Mouse (Mus musculus): ENCODE results near the gene Sec23a. TPM values are rescaled to one million over a fixed set of nuclear protein-coding genes. Genes with fewer than 3 reads are reported as not detected.
"Not testable (repeated sequence)": the region's sequence is repeated elsewhere in the genome, so short reads cannot be mapped to it uniquely, and the experiment has no call there.

Gene Sec23a
- polyA plus RNA-seq (2015; fragmentation: Nextera tagmentation; extraction: Ambion mirVana): 105 and 107 TPM in 2 replicates

DNA sequence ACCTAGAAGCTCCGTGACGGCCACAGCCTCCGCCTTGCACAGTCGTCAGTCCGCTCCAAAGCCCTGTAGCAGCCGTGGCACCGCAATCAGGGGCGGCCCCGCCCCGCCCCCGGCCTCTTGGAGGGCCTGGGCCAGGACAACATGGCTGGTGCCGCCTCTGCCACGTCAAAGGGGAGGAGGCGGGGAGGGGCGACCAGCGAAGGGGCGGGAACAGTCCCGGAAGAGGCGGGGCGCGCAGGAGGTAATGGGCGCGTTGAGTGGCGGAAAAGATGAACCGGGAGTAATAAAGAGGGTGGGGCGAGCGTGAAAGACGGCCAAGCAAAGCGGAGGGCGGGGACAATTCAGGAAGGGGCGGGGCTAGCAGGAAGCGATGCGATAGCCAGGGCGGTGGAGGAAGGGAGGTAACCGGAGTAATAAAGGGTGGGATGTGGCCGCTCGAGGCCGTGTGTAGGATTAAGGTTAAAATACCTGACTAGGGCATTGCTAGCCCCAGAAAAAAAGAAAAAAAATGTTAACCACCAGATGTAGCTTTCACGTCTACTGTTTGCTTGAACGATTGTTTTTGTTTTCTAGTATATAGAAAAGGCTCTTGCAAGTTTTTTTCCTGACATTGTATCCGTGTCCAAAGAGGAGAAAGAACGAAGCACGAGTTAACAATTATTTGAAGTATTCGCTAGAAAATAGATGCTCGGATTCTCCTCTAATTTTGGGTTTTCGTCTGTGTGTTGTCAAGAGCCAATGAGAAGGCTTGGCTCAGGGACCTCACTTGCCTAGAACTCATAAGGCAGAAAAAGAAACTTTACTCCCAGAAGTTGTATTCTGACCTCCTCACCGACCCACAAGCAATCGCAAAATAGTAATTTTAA is at the start of gene Sec23a:
Sec23a (minus strand) TSS at position 174 of the 866 bp plus-strand sequence.
- peaks cover 5% of the 10 kb centered on the region; the same call in 1 of the 2 replicates for H3K36me3 ChIP-seq
- no peaks in the 10 kb centered on the region for H3K27me3 ChIP-seq
- WGBS: under 1% methylated on average over 47 of the region's 48 CpGs
- H3K4me2 ChIP-seq: peak within 1 kb of the TSS; percentile 59
- ATAC-seq (ENCODE audit: insufficient number of reproducible peaks, low FRiP score, low TSS enrichment, low read depth): peak; percentile 97
- H3K4me3 ChIP-seq: peak within 1 kb of the TSS; percentile 89
- H3K9ac ChIP-seq: peak within 1 kb of the TSS; percentile 89
- H3K9me3 ChIP-seq: no peaks in the 10 kb centered on the region
- peak within 1 kb of the TSS; percentile 98 for H3K27ac ChIP-seq
- peaks cover 24% of the 10 kb centered on the region for H3K4me1 ChIP-seq

GRCm38 (mm10) chr12:59060993-59061595 is 49.3 kb upstream of the Sec23a start, which contains the start of gene Trappc6b:
Gene Trappc6b, minus strand, starts transcription at chr12:59061472.
- H3K4me1 ChIP-seq: peaks cover 10% of the 10 kb centered on the region
- WGBS: under 1% methylated on average over 48 of the region's 49 CpGs
- peak within 1 kb of the TSS; percentile 84 for H3K9ac ChIP-seq
- H3K27ac ChIP-seq: peak within 1 kb of the TSS; percentile 93
- peaks cover 23% of the 10 kb centered on the region for H3K36me3 ChIP-seq
- H3K4me2 ChIP-seq: peak within 1 kb of the TSS; percentile 57
- peak within 1 kb of the TSS; percentile 79 for H3K4me3 ChIP-seq
- ATAC-seq (ENCODE audit: insufficient number of reproducible peaks, low FRiP score, low TSS enrichment, low read depth): peak; percentile 91
- no peaks in the 10 kb centered on the region for H3K9me3 ChIP-seq
- no peaks in the 10 kb centered on the region for H3K27me3 ChIP-seq

GRCm38 (mm10) chr12:59060322-59060721 is 48.5 kb upstream of the Sec23a start:
- WGBS: 48% methylated on average over 4 of the region's 4 CpGs
- Histone ChIP-seq H3K27me3 (no peaks in the 10 kb centered on the region), H3K4me3 (peak overlapping the region; percentile 79), H3K4me2 (peak overlapping the region; percentile 57), H3K9ac (peak overlapping the region; percentile 84), H3K36me3 (peaks cover 25% of the 10 kb centered on the region), H3K4me1 (peaks cover 10% of the 10 kb centered on the region), H3K27ac (peak overlapping the region; percentile 93), H3K9me3 (no peaks in the 10 kb centered on the region)
- ATAC-seq (ENCODE audit: insufficient number of reproducible peaks, low FRiP score, low TSS enrichment, low read depth): no peak

DNA sequence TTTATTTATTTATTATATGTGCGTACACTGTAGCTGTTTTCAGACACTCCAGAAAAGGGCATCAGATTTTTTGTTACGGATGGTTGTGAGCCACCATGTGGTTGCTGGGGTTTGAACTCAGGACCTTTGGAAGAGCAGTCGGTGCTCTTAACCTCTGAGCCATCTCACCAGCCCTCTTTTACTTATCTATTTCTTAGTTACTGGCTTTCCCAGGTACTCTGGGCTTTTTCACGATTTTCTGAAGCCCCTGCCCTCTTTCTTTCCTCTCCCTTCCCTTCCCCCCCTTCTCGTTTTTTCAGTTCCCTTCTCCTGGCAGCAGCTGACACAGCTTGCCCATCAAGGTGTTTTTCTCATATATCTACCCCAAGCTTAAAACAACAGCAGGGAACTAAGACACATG is 46.4 kb upstream of the Sec23a start:
- H3K4me1 ChIP-seq; H3K4me2 ChIP-seq; H3K27me3 ChIP-seq; H3K4me3 ChIP-seq; H3K27ac ChIP-seq; ATAC-seq (ENCODE audit: insufficient number of reproducible peaks, low FRiP score, low TSS enrichment, low read depth); H3K9ac ChIP-seq; H3K9me3 ChIP-seq: not testable (repeated sequence)
- peaks cover 25% of the 10 kb centered on the region for H3K36me3 ChIP-seq
- WGBS: 88% methylated on average over 5 of the region's 5 CpGs

DNA sequence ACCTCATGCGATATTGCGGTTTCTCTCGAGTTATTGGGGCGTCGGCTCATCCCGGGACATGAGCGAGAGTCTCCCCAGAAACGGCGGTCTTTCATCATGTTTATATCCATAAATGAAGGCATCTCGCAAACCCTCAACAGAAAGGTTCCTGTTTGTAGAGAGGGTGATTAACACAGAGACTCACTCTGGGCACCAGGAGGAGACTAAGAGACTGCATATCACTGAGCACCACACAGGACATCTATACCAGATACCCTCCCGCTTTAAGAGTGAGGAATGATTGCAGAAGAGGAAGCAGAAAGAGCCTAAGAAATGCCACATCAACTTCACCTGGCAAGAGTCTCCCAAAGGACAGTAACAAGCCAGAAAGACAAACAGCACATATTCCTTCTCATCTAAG is 44.4 kb upstream of the Sec23a start:
- H3K27ac ChIP-seq: no peak overlapping the region
- H3K9me3 ChIP-seq: no peaks in the 10 kb centered on the region
- ATAC-seq (ENCODE audit: insufficient number of reproducible peaks, low FRiP score, low TSS enrichment, low read depth): no peak
- H3K27me3 ChIP-seq: no peaks in the 10 kb centered on the region
- peaks cover 33% of the 10 kb centered on the region for H3K36me3 ChIP-seq
- H3K9ac ChIP-seq: no peak overlapping the region
- 95% methylated on average over 11 of the region's 11 CpGs for WGBS
- H3K4me3 ChIP-seq: no peak overlapping the region
- H3K4me2 ChIP-seq: no peak overlapping the region
- peaks cover 10% of the 10 kb centered on the region for H3K4me1 ChIP-seq

DNA sequence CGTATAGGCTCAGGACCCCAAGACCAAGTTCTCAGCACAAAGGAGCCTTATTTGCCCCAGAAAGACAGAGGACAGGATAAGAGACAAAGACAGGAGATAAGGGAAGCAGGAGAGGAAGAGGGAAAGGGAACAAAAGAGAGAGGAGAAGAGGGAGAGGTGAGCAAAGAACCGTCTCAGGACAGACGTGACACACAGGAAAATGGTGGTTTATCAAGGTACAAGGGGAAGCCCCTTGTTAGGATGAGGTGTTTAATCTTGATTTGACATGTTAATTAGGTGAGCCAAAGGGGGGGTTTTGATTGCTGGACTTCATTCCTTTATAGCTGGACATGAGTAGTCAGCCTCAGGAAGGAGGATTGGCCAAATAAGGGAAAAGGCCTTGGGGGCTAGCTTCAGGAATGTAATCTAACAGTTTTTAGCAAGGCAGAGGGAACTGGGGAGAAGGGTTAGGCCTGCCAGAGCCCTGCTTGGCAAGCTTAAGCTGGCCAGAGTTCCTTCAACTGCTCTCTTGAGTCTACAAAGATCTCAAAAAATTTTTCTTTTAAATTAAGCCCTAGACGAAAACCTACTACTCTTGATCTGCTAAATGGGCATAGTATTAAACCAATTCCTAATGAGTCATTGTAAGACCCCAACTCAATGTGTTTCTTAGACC is 43.5 kb upstream of the Sec23a start:
- H3K9me3 ChIP-seq: no peaks in the 10 kb centered on the region
- ATAC-seq (ENCODE audit: insufficient number of reproducible peaks, low FRiP score, low TSS enrichment, low read depth): no peak
- WGBS: 85% methylated on average over 4 of the region's 4 CpGs
- H3K27ac ChIP-seq: no peak overlapping the region
- peaks cover 9% of the 10 kb centered on the region for H3K4me1 ChIP-seq
- no peaks in the 10 kb centered on the region for H3K27me3 ChIP-seq
- no peak overlapping the region for H3K4me3 ChIP-seq
- H3K9ac ChIP-seq: no peak overlapping the region
- H3K4me2 ChIP-seq: no peak overlapping the region
- peaks cover 35% of the 10 kb centered on the region for H3K36me3 ChIP-seq

- Histone ChIP-seq H3K4me1 (peaks cover under 1% of the 10 kb centered on the region; the same call in 1 of the 2 replicates), H3K4me2 (no peak overlapping the region), H3K27ac (no peak overlapping the region), H3K36me3 (peaks cover 43% of the 10 kb centered on the region), H3K9ac (no peak overlapping the region), H3K9me3 (no peaks in the 10 kb centered on the region), H3K4me3 (no peak overlapping the region), H3K27me3 (no peaks in the 10 kb centered on the region)
- no peak for ATAC-seq (ENCODE audit: insufficient number of reproducible peaks, low FRiP score, low TSS enrichment, low read depth)
Observed at GRCm38 (mm10) chr12:59053976-59054375, 42.2 kb upstream of the Sec23a start.

DNA sequence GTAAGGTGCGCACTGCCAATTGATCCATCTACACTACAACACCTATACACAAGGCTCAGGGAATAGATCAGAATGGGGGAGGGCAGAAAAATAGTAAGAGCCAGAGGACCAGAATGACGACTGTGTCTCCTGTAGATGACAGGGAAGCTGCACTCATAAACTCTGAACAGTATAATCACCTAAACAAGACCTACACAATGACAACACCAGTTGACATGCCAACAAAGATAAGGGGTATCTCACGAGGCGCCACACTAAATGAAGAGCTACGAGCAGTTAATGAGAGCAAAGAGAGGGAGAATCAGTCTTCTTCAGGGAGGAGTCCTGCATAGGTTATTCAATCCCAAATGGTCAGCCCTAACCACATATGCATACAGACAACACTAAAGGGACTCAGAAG is 41.3 kb upstream of the Sec23a start:
- no peak for ATAC-seq (ENCODE audit: insufficient number of reproducible peaks, low FRiP score, low TSS enrichment, low read depth)
- no peak overlapping the region for H3K4me3 ChIP-seq
- no peaks in the 10 kb centered on the region for H3K4me1 ChIP-seq
- 92% methylated on average over 5 of the region's 5 CpGs for WGBS
- peaks cover 41% of the 10 kb centered on the region for H3K36me3 ChIP-seq
- no peak overlapping the region for H3K4me2 ChIP-seq
- H3K9me3 ChIP-seq: no peaks in the 10 kb centered on the region
- H3K9ac ChIP-seq: no peak overlapping the region
- H3K27me3 ChIP-seq: no peaks in the 10 kb centered on the region
- no peak overlapping the region for H3K27ac ChIP-seq

GRCm38 (mm10) chr12:59052470-59052869 is 40.7 kb upstream of the Sec23a start:
- Histone ChIP-seq H3K9ac (no peak overlapping the region), H3K4me1 (no peaks in the 10 kb centered on the region), H3K36me3 (peaks cover 36% of the 10 kb centered on the region), H3K4me2 (no peak overlapping the region), H3K4me3 (no peak overlapping the region), H3K27ac (no peak overlapping the region), H3K9me3 (no peaks in the 10 kb centered on the region), H3K27me3 (no peaks in the 10 kb centered on the region)
- ATAC-seq (ENCODE audit: insufficient number of reproducible peaks, low FRiP score, low TSS enrichment, low read depth): no peak
- 93% methylated on average over 3 of the region's 3 CpGs for WGBS

- peaks cover 40% of the 10 kb centered on the region for H3K36me3 ChIP-seq
- H3K9ac ChIP-seq: no peak overlapping the region
- H3K27me3 ChIP-seq: no peaks in the 10 kb centered on the region
- peak overlapping the region; percentile 22; the same call in 1 of the 2 replicates for H3K27ac ChIP-seq
- no peak for ATAC-seq (ENCODE audit: insufficient number of reproducible peaks, low FRiP score, low TSS enrichment, low read depth)
- H3K4me1 ChIP-seq: 0 out of 2 replicates have a peak, but pooled peaks cover 5% of the 10 kb centered on the region
- no peak overlapping the region for H3K4me2 ChIP-seq
- WGBS: 23% methylated on average over 7 of the region's 7 CpGs
- H3K9me3 ChIP-seq: no peaks in the 10 kb centered on the region
- H3K4me3 ChIP-seq: no peak overlapping the region
Observed at GRCm38 (mm10) chr12:59040851-59041250, 29.0 kb upstream of the Sec23a start.

DNA sequence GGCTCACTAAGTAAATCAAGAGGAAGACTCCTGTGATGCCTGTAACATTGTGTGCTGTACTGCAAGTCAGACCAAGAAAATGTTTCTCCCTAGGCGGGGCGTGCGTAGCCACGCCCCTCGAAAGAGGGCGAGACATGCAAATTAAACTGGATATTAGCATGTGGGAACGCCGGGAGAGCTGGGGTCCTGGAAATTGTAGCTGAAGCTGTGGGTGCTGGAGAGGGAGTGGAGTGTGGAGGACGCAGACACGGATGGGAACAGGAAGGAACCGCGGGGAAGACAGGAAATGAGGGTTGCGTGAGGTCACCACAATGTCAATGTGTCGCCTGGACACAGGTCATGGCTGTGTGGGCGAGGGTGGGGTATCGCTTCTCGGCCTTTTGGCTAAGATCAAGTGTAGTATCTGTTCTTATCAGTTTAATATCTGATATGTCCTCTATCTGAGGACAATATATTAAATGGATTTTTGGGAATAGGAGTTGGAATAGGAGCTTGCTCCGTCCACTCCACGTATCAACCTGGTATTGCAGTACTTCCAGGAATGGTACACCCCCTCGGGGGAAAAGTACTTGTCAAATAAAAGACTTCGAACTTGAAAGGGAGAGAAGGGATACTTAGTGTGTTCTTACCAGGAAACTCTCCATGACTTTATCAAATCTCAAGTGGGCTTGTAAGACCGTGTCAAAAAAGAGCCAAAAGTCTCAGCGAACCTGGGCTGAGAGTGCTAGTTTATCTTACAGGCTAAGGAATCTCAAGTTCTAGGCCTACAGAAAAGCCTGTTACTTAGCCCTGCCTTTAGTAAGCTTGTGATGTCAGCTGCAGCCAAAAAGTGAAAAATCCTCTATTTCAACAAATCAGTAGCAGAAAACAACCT is 28.4 kb upstream of the Sec23a start:
- H3K36me3 ChIP-seq: peaks cover 34% of the 10 kb centered on the region
- no peaks in the 10 kb centered on the region for H3K27me3 ChIP-seq
- 0 out of 2 replicates have a peak, but pooled peaks cover 5% of the 10 kb centered on the region for H3K4me1 ChIP-seq
- H3K4me3 ChIP-seq: no peak overlapping the region
- no peak overlapping the region for H3K9ac ChIP-seq
- no peaks in the 10 kb centered on the region for H3K9me3 ChIP-seq
- peak; percentile 30; the same call in 1 of the 2 replicates for ATAC-seq (ENCODE audit: insufficient number of reproducible peaks, low FRiP score, low TSS enrichment, low read depth)
- H3K27ac ChIP-seq: peak overlapping the region; percentile 77
- H3K4me2 ChIP-seq: 0 out of 2 replicates have a peak overlapping the region, but pooled peaks have one; percentile 15
- WGBS: 7% methylated on average over 23 of the region's 23 CpGs

Data from limb, embryonic 15.5 days (tissue).